Mouse (Mus musculus) stomach, postnatal 0 days (tissue): ENCODE data around the gene Cadm1.

Experiments used
- CTCF ChIP-seq: IDR thresholded peaks from 2 replicates; pipeline ENCODE4 v1.5.1; 2016; ENCODE audit warnings: antibody characterized with exemption, low read depth, mild to moderate bottlenecking, moderate library complexity
- EP300 ChIP-seq: optimal IDR thresholded peaks from 2 replicates; pipeline ENCODE3; 2016; ENCODE audit warnings: antibody characterized with exemption

GRCm38 (mm10) chr9:47755119-47755518 is 225.1 kb downstream of the Cadm1 start:
- no peak for TF ChIP-seq EP300
- no peak for TF ChIP-seq CTCF
